Mouse (Mus musculus): ENCODE data around the gene Il1f10. TPM values are rescaled to one million over a fixed set of nuclear protein-coding genes. Genes with fewer than 3 reads are reported as not detected.

The Il1f10 gene
- polyA plus RNA-seq, 2 experiments = not detected

DNA sequence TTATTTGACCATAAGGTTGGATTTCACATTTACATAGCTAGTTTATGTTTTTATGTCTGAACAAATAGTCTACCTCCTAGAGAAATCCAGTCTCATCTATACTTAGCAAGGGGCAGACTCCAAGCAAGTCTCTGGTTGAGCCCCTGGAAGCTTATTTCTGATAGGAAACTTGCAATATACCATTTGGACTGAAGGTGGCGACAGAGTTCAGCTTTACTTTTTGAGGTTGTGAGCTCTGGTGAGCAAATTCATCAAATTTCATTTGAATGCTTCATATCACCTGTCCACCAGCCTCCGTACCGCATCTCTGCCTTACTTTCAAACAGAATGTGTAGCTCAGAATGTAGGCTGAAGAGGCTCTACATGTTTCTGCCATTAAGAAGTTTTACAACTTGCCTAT is 5.8 kb downstream of the Il1f10 start:
- TF ChIP-seq POLR2A (IDR thresholded peaks at IDR 0.05; ENCODE audit: borderline replicate concordance, extremely low read depth, insufficient read depth, insufficient read length) = no peak
- Histone ChIP-seq H3K36me3 (ENCODE audit: control insufficient read depth, insufficient read depth, low read length) (no peaks in the 10 kb centered on the region), H3K27ac (replicated peaks; ENCODE audit: low read depth, low read length) (no peak overlapping the region), H3K4me2 (replicated peaks; ENCODE audit: low read depth, low read length, severe bottlenecking) (no peak overlapping the region), H3K9me3 (ENCODE audit: control insufficient read depth, low read length) (no peaks in the 10 kb centered on the region), H3K4me3 (replicated peaks; ENCODE audit: low read length) (no peak overlapping the region), H3K9ac (ENCODE audit: low read depth, low read length, severe bottlenecking) (no peak overlapping the region), H3K4me1 (ENCODE audit: control insufficient read depth, insufficient read depth, low read length) (no peaks in the 10 kb centered on the region), H3K27me3 (ENCODE audit: control insufficient read depth, insufficient read depth, low read length) (no peaks in the 10 kb centered on the region)
- no peak for ATAC-seq (ENCODE audit: low FRiP score, low read depth)
- WGBS = 6% methylated on average over 3 of the region's 3 CpGs
- peak; percentile 78 for DNase-seq (ENCODE audit: low spot score)

DNA sequence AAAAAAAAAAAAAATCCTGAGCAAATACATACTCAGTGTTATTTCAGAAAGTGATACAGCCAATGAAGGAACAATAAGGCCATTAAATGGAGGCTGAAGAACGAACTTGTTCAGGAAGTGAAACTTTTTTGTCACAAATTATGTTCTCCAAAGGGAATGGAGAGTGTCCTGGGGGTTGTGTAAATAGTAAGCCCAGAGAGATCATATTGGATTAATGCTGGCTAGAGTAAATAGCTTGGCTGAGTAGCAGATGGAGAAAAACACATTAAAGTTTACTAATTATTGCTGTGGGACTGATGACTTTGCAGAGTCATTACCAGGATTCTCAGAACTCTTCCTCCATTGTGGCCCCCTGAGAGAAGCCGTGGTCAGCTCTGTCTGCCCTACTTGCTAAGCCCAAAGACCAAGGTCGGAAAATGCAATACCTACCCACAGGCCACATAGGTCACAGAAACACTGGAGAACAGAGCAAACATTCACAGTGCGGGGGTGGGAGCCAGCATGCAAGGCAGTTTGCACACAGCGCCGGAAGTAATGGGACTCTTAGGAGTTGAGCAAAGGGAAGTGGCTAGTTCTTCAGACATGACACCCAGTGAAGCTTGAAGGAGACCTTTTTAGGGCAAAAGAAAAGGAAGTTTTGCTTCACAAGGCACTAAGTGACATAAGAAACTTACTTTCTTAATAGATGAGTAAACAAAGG is 20.5 kb downstream of the Il1f10 start:
- H3K27ac ChIP-seq (replicated peaks; ENCODE audit: low read depth, low read length) = no peak overlapping the region
- ATAC-seq (ENCODE audit: low FRiP score, low read depth) (no peak), DNase-seq (ENCODE audit: low spot score) (no peak)
- no peak overlapping the region for H3K4me2 ChIP-seq (replicated peaks; ENCODE audit: low read depth, low read length, severe bottlenecking)
- H3K4me1 ChIP-seq (ENCODE audit: control insufficient read depth, insufficient read depth, low read length) = no peaks in the 10 kb centered on the region
- no peaks in the 10 kb centered on the region for H3K36me3 ChIP-seq (ENCODE audit: control insufficient read depth, insufficient read depth, low read length)
- no peak for TF ChIP-seq POLR2A (IDR thresholded peaks at IDR 0.05; ENCODE audit: borderline replicate concordance, extremely low read depth, insufficient read depth, insufficient read length)
- H3K4me3 ChIP-seq (replicated peaks; ENCODE audit: low read length) = no peak overlapping the region
- no peaks in the 10 kb centered on the region for H3K27me3 ChIP-seq (ENCODE audit: control insufficient read depth, insufficient read depth, low read length)
- H3K9ac ChIP-seq (ENCODE audit: low read depth, low read length, severe bottlenecking) = no peak overlapping the region
- no peaks in the 10 kb centered on the region for H3K9me3 ChIP-seq (ENCODE audit: control insufficient read depth, low read length)
- WGBS = 69% methylated on average over 6 of the region's 6 CpGs

DNA sequence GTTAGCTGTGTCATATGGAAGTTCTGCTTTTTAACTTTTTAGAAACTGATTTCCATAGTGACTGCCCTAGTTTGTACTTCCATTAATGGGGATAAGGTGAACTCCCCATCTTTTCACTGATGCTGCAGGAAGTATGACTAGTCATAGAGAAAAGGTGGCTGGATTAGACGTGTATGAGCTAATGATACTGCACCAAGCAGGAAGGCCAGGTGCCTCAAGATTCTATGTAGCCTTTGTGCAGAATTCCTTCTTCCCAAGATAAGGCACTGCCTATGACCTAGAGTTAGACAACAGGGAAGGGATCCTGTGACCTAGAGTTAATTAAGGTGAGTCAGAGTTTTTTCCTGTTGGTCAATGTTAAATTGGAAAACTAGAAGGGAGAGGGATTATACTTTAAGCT is 25.9 kb downstream of the Il1f10 start:
- TF ChIP-seq POLR2A (IDR thresholded peaks at IDR 0.05; ENCODE audit: borderline replicate concordance, extremely low read depth, insufficient read depth, insufficient read length) = no peak
- H3K27me3 ChIP-seq (ENCODE audit: control insufficient read depth, insufficient read depth, low read length) = no peaks in the 10 kb centered on the region
- no peak overlapping the region for H3K27ac ChIP-seq (replicated peaks; ENCODE audit: low read depth, low read length)
- no peak for ATAC-seq (ENCODE audit: low FRiP score, low read depth)
- WGBS = 76% methylated on average over 1 of the region's 1 CpGs
- DNase-seq (ENCODE audit: low spot score) = no peak
- H3K4me1 ChIP-seq (ENCODE audit: control insufficient read depth, insufficient read depth, low read length) = no peaks in the 10 kb centered on the region
- H3K4me2 ChIP-seq (replicated peaks; ENCODE audit: low read depth, low read length, severe bottlenecking) = no peak overlapping the region
- H3K9me3 ChIP-seq (ENCODE audit: control insufficient read depth, low read length) = no peaks in the 10 kb centered on the region
- no peak overlapping the region for H3K4me3 ChIP-seq (replicated peaks; ENCODE audit: low read length)
- H3K9ac ChIP-seq (ENCODE audit: low read depth, low read length, severe bottlenecking) = no peak overlapping the region
- no peaks in the 10 kb centered on the region for H3K36me3 ChIP-seq (ENCODE audit: control insufficient read depth, insufficient read depth, low read length)

GRCm38 (mm10) chr2:24317919-24318598 is 27.1 kb downstream of the Il1f10 start:
- WGBS = 79% methylated on average over 4 of the region's 4 CpGs
- H3K9ac ChIP-seq (ENCODE audit: low read depth, low read length, severe bottlenecking) = no peak overlapping the region
- no peaks in the 10 kb centered on the region for H3K9me3 ChIP-seq (ENCODE audit: control insufficient read depth, low read length)
- DNase-seq (ENCODE audit: low spot score) = no peak
- no peak overlapping the region for H3K4me2 ChIP-seq (replicated peaks; ENCODE audit: low read depth, low read length, severe bottlenecking)
- ATAC-seq (ENCODE audit: low FRiP score, low read depth) = no peak
- no peak overlapping the region for H3K27ac ChIP-seq (replicated peaks; ENCODE audit: low read depth, low read length)
- H3K36me3 ChIP-seq (ENCODE audit: control insufficient read depth, insufficient read depth, low read length) = no peaks in the 10 kb centered on the region
- H3K4me1 ChIP-seq (ENCODE audit: control insufficient read depth, insufficient read depth, low read length) = no peaks in the 10 kb centered on the region
- H3K27me3 ChIP-seq (ENCODE audit: control insufficient read depth, insufficient read depth, low read length) = no peaks in the 10 kb centered on the region
- H3K4me3 ChIP-seq (replicated peaks; ENCODE audit: low read length) = no peak overlapping the region
- TF ChIP-seq POLR2A (IDR thresholded peaks at IDR 0.05; ENCODE audit: borderline replicate concordance, extremely low read depth, insufficient read depth, insufficient read length) = no peak

DNA sequence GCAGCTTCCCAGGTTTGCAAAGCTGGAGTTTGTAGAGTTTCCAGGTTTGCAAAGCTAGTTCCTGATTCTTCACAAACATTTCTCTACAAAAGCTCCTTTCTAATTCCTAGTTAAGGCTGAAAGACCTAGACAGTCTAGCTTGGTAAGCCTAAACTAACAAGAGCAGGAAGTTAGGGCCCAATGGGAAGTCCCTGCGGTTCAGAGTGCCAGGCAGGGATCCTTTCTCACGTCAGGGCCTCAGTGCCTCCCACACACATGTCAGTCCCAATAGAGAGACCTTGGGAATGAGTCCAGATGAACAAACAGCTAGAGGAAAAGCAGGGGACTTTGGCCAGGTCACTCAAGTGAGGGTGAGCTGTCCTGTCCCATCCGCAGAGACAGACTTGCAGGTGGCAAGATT is 44.3 kb downstream of the Il1f10 start:
- WGBS = 55% methylated on average over 3 of the region's 3 CpGs
- Histone ChIP-seq H3K9ac (ENCODE audit: low read depth, low read length, severe bottlenecking) (no peak overlapping the region), H3K27me3 (ENCODE audit: control insufficient read depth, insufficient read depth, low read length) (no peaks in the 10 kb centered on the region), H3K4me1 (ENCODE audit: control insufficient read depth, insufficient read depth, low read length) (no peaks in the 10 kb centered on the region), H3K4me2 (replicated peaks; ENCODE audit: low read depth, low read length, severe bottlenecking) (no peak overlapping the region), H3K9me3 (ENCODE audit: control insufficient read depth, low read length) (no peaks in the 10 kb centered on the region), H3K4me3 (replicated peaks; ENCODE audit: low read length) (no peak overlapping the region), H3K36me3 (ENCODE audit: control insufficient read depth, insufficient read depth, low read length) (no peaks in the 10 kb centered on the region), H3K27ac (replicated peaks; ENCODE audit: low read depth, low read length) (no peak overlapping the region)
- ATAC-seq (ENCODE audit: low FRiP score, low read depth) (no peak), DNase-seq (ENCODE audit: low spot score) (no peak)
- TF ChIP-seq POLR2A (IDR thresholded peaks at IDR 0.05; ENCODE audit: borderline replicate concordance, extremely low read depth, insufficient read depth, insufficient read length) = no peak

All from limb, embryonic 14.5 days (tissue).